Mouse (Mus musculus) naive thymus-derived CD4-positive, alpha-beta T cell, adult 5 months (primary cell): ENCODE results near the gene Slc6a14. TPM values are rescaled to one million over a fixed set of nuclear protein-coding genes. Genes with fewer than 3 reads are reported as not detected.

ENCODE experiments used
- polyA plus RNA-seq: library from polyadenylated mRNA; unstranded; fragments of 100-300 nt; shearing (Covaris generic); gene quantifications from one replicate; pipeline ENCODE4 v1.2.1, GENCODE M21; 2017

Slc6a14 gene
- not detected for polyA plus RNA-seq

DNA sequence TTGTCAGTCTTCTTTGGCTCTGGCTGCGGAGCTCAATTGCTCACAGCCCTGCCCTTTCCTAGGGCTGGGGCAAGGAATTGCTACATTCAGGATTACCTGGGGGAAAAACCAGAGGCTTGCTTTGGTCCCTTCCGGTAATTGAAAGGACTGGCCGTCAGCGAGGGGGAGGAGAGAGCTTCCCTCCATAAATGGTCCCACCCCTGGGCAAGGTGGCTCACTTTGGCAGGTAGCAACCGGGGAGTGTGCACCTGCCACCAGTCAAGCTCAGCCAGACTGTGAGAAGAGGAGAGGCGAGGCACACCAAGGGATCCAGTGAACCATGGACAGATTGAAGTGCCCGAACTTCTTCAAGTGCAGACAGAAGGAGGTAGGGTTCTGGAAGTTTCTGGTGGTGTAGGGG, at the start of gene Slc6a14:
Gene Slc6a14 (plus strand): TSS at position 68 of the 400 bp plus-strand sequence.

DNA sequence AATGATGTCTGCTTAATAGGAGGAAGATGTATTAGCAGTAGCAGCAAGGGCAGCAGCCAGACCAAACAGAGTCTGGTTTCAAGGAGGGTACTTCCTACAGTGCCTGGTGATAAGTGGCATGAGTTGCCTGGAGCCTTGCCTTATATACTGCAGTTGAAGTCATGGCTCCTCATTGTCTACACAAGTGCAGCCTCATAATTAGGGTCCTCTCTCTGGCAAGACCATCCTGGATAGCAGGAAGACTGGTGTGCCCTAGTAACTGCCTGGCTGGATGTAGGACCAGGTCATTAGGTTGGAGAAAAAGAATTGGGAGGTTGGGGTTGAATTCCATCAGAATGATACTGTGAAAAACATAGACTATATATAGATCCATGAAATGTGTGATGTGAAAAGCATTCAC, 30.3 kb downstream of the Slc6a14 start, which contains the start of gene Gm28269:
Gene Gm28269 (minus strand): TSS at position 101 of the 400 bp plus-strand sequence.

Other genes starting within 250 kb of the Slc6a14 start
- not detected for gene Agtr2, start 230.4 kb upstream of the Slc6a14 start, polyA plus RNA-seq
- not detected for gene Gm28269, start 30.2 kb downstream of the Slc6a14 start, polyA plus RNA-seq